Mouse (Mus musculus) adrenal gland, postnatal 25 days (tissue): ENCODE measurements around the gene Gabpb1. TPM values are rescaled to one million over a fixed set of nuclear protein-coding genes. Genes with fewer than 3 reads are reported as not detected.
"Not testable (repeated sequence)": the region's sequence is repeated elsewhere in the genome, so short reads cannot be mapped to it uniquely, and the experiment has no call there.

ENCODE experiments used
- DNase-seq: peaks from one replicate; pipeline ENCODE4 v3.0.0; 2021; ENCODE audit warnings: mixed read lengths
- total RNA-seq: library from RNA; stranded (reverse); gene quantifications from 2 replicates; pipeline ENCODE4 v1.2.3, GENCODE M21; 2021

The Gabpb1 gene
- total RNA-seq, 1 experiment from 2014 or later, result 18.4 TPM

DNA sequence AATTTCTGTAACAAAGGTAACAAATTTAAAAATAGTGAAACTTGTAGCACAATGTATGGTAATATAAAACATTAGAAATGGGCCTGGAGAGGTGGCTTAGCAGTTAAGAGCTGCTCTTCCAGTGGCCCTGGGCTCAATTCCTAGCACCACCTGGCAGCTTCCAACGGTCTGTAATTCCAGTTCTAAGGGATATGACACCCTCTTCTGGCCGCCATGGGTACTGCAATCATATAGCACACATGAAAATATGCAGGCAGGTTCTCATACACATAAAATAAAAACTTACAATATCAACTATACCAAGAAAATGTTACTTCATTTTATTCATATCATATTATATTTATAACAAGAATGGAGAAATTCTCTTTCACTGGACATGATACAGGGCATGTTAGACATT lies 35.8 kb downstream of the Gabpb1 start:
- DNase-seq, result no peak

DNA sequence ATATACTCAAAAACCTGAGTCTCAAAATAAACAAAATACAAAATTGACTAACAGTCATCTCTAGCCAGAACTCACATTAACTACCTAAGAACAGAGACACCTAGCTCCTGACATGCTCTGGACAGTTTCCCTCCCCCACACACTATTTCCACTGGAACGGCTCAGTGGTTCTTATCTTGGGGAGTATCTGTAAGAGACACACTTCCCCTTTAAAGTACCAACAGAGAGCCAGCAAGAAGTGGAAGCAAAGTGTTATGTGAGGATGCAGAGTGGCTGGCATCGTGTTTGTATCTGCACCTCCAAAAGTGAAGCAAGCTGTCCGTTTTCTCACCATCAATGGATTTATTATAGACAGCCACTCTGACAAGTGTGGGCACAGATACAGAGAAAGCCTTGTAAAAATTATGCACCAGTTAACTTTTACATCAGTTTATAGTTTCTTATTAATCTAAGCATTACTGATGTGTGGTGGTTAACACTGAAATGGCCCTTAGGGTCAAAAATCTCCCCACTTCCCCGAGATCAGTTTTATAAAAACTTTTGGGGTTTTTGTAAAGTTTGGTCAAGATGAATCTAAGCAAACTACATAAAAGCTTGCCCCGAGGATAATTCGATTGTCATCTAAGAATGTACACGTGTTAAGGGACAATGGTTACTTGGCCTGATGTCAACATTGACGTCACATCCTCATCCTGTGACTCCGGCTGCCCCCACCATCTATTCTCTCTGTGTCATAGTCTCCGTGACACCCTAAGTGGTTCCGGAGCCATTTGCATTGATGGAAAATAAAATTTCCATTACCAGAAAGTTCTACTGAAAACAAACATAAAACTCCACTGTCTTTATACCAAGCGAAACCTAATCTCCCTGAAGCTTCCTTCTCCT lies 40.0 kb downstream of the Gabpb1 start:
- no peak for DNase-seq

DNA sequence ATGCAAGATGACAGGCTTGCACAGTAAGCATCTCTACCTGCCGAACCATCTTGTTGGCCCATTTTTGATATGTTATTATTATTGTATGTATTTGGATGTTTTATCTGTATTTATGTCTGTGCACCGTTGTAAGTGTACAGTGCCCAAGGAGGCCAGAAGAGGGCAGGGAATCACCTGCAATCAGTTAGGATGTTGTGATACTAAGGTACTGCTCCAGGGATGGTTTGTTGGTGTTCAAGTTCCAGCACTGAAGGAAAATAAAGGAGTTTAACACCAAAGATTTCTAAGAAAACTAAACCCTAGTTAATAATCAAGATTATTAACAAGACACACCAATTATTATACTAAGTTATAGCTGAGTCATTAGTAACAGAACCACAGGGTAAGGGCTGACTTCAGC lies 43.0 kb downstream of the Gabpb1 start:
- no peak for DNase-seq

DNA sequence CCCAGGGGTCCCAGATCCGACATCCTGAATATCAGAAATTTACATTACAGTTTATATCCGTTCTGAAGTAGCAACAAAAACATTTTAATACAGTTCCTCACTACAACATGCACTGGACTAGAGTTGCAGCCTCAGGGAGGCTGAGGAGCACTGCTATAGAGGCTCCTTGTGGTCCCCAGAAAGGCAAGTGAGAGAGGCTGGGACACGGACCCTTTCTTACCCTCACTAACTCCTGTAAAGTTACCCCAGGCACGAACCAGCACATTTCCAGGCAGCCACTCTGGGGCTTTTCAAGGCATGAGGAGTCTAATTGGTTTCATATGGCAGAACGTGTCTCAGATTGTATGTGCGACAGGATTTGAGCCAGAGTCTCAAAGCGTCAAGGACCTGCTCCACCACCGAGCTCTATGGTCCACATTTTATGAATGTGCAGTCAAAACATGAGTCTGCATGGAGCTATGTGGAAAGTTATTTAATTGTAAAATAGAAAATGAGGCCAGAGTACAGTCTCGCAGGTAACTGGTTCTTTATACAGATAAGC lies 47.6 kb downstream of the Gabpb1 start:
- DNase-seq, result no peak

DNA sequence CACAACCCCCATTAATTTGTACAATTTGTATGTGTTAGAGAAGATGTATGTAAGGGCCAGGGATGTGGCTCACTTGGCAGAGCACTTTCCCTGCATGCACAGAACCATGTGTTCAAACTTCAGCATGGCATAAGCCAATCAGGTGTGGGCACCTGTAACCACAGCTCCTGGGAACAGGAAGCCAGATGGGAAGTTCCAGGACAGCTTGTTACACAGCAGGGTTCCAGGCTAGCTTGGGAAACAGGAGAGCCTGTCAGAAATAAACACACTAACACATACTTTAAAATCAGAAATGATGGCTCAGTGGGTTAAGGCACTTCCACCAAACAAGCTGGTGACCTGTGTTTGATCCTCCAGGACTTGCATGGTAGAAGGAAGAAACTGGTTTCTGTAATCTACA lies 53.0 kb downstream of the Gabpb1 start:
- DNase-seq, result no peak

DNA sequence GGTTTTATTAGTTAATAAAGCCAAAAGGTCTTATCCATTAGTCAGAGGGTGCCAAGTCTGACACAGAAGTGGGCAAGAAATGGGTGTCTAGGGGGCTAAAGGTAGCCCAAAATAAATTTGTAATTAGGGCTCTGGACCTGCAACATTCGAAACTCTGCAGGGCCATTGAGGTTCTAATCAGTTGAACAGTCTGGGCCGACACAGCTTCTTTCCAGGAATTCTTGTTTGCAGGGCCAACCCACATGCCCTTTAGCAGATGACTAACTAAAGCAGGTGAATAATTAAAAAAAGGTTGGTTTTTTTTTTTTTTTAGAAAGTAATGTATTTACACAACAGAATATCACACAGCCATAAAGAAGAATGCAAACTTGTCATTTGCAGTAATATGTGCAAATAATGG lies 53.7 kb downstream of the Gabpb1 start:
- no peak for DNase-seq

DNA sequence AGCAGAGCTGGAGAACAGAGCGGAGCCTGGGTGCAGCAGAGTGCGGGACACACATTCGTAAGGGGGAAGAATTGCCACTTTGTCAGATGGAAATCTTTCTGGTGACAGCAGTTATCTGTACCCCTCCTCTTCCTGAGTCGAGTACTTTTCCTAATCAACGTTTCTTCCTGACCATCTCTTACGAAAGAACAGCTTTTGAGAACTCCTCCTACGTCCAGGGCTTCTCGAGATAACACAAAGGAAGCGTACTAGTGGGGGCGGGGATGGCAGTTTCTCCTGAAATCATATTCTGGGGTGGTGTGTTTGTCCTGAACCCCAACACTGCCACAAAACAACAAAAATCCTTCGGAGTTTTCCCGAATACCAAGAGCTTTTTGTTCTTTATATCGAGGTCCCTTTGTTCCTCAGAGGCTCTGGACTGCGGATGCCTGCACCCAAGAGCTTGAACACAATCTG lies 56.9 kb downstream of the Gabpb1 start, which contains the start of gene Hdc:
Gene Hdc, minus strand, starts transcription at position 51 of the 456 bp plus-strand sequence.
- no peak for DNase-seq

DNA sequence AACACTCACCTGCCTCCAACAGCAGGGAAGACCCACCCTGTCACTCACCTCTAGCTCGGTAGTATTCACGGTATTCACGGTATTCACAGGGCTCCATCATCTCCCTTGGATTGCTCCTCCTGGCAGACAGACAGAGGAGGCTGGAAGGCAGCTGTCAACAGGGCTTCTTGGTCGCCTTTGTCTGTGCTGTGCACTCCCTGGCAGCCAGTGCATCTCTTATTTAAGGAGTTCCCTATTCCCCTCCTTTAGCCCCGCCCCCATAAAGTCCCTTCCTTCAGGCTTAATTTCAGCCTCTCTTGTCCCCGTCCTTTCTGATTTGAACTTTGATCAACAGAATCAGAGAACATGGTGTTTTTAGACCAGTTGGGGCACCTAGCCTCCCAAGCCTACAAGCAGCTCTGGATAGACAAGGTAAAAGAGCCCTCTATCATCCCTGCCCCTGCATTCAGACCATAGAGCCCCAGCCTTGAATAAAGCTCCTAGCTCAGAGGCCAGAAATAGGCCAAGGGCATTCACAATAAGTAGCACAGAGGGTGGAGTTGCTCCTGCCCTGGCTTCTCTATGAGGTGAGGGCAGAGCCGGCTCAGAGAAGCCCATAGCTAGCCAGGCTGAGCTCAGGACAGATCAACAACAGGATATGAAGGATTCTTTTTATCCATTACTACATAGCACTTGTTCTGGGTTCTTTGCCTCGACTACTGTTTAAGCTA lies 57.5 kb downstream of the Gabpb1 start:
- no peak for DNase-seq

DNA sequence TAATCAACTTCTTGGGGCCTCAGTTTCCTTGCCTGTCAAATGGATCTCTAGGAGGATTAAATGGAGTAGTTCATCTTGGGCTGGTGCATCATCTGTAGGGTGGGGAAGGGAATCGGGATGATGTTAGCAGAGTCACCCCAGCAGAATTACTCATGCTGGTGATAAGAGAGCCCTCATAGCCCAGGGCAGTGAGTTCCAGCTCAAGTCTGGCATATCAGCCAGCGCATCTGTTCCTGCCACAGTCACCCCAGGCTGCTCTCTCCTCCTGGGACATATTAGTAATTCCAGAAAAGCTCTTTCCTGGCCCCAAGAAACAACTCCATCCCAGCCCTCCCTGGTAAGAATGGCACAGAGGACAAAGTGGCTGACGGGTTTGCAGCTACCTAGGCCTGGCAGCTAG lies 60.8 kb downstream of the Gabpb1 start:
- no peak for DNase-seq

DNA sequence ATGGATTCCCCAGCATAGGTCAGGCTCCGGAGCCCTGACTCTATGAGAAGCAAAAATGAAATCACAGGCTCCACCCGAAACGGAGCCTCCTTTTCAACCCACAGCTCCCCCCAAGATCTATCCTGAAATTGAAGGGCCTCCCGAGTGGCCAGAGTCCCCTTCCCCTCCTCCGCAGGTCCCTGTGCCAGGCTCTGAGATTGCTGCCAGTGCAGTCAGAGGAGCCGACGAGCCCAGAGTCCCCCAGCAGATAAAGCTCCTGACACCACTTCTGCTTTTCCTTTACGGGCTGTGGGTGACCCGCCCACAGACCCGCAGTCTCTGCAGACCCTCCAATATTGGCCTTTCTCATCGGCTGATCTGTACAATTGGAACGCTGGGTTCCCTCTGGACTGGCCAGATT lies 66.5 kb downstream of the Gabpb1 start:
- DNase-seq, result not testable (repeated sequence)

DNA sequence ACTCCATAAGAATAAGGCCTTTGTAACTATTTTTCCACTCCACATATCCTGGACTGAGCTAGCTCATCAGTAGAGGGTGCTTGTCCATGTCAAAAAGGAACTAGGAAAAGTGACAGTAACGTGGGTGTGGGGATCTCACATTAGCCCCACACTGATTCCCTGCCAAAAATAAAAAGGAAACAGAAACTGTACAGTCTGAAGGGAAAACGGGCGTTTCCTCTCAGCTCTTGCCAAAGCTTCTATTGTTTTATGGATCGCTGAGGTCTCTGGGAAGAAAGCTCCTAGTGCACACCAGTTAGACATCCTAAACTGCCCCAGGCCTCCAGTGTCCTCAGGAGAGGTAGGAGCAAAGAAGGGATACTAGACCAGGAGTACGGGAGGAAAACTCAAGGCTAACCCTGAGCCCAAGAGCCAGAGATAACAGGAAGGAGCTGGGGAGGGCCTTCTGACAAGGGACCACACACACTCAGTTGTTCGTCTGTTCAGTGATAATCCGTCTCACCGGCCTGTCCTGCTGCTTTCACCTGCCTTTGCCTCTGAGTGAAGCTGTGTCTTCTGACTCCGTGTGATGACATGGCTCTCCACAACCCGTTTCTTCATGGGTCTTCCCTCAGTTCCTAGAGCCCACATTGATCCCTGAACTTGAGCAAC lies 68.5 kb downstream of the Gabpb1 start:
- no peak for DNase-seq

DNA sequence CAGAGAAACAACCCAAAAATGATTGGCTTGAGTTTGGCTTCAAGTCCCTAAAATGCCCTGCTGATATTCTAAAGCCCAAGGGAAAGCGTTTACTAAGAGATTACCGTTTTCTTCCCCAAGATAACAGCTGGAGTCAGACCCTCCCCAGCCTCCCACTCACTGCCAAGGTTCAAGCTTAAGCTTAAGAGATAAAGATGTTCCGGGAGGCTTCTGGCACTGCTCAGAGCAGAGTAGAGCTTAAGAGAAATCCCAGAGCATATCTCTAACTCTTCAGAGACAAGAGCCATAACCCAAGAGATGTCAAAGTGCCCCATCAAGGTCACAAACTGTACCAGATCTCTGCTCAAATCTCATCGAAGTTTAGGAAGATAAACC lies 69.5 kb downstream of the Gabpb1 start:
- no peak for DNase-seq

DNA sequence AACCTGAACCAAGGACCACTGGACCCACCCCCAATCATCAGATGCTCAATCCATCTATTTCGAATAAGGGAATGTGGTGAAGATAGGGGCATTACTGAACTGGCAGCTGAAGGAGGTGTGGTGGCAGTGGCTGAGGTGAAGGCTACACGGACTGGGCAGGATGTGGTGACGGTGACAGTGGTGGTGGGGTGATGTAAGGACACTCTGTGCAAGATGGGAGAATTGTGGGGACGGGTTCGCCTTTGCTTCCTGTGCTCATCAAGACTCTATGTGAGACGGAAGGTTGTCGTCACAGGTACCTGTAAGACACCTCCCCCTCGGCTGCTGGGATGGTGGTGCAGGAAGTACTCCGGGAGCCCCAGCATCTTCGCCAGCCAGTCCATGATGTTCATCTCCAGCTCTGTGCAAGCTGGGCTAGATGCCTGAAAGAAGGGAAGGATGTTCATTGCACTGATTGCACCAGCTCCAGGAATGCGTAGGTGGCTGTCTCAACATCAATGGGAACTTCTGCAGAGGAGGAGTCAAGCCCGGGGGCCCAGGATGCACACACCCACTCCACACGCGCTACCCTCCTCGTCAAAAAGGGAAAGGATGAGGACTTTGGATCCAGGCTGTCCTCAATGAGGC lies 70.0 kb downstream of the Gabpb1 start:
- DNase-seq, result no peak

DNA sequence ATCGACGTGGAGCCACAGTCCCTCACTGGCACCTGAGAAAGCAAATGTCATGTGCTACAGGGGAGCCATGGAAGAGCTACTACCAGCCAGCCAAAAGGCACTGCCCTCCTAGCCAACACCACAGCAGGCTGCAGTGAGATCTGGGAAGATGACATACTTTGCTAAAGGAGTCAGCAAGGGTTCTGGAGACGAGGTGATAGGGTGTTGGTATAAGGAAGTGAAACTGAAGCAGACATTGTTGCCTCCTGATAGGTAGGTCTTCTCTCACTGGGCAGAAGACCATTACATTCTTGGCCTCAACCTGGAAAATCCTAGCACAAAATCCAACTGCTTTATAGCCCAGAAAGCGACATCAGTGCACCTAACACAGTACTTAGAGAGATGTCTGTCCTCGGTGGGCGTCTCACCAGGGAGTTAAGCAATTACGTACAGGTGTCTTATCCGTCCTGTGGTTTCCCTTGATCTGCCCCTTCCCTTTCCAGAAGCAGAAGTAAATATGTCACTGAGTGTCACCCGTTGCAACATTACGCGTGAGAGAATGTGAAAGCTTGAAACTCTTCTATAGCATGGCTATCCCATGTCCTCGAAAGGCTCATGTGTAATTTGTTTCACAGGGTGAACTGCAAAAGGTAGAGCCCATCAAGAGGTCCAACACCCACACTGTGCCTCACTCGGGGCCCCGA lies 74.1 kb downstream of the Gabpb1 start:
- DNase-seq, result no peak

DNA sequence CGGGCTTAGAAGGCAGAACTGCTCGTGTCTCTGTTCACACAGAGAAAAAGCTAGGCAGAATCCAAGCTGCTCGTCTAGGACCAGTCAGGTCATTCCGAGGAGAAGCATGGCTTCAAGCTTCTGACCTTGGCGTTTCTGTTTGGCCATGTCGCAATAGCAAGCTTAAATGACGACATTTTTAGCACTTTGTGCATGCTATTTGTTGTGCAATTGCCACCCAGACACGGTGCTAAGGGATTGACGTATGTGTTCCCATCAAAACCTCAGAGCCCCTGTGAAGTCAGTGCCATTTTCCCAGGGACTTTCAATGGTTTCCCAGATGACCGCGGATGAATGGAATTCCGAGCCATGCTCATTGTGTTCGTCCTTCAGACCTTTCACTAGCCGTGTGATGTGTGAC lies 75.6 kb downstream of the Gabpb1 start:
- peak; percentile 13 for DNase-seq

DNA sequence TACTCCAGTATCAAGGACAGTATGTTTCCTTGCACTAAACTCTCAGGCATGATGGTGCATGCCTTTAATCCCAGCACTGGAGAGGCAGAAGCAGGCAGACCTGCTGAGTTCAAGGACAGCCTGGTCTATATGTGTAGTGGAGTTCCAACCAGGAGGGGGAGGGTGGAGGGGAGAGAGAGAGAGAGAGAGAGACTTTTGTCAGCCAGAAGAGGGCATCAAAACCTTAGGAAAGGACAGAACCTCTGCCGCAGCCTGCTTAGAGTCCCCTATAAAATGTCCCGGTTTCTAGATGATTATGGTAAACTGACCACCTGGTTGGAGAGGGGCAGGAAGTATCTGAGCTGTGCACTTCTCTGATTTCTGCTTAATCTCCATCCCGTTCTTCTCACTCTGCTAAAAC lies 77.1 kb downstream of the Gabpb1 start:
- DNase-seq, result no peak

DNA sequence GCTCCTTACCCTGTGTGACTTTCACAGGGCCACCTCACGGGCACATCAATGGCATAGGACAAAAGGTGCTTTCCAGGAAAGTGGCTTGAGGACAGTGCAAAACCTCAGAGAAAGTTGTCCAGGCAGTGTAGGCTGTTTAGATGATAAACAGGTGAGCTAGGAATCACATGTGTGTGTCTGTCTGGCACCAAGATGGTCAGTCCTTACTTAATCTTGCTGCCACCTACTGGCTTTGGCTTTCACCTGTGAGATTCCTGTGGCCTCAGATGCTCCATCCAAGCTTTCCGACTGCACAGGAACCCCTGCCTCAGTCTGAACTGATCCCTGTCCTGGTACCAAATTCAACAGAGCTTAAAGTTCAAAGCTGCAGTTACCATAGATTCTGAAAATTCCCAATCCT lies 77.8 kb downstream of the Gabpb1 start:
- DNase-seq, result no peak

DNA sequence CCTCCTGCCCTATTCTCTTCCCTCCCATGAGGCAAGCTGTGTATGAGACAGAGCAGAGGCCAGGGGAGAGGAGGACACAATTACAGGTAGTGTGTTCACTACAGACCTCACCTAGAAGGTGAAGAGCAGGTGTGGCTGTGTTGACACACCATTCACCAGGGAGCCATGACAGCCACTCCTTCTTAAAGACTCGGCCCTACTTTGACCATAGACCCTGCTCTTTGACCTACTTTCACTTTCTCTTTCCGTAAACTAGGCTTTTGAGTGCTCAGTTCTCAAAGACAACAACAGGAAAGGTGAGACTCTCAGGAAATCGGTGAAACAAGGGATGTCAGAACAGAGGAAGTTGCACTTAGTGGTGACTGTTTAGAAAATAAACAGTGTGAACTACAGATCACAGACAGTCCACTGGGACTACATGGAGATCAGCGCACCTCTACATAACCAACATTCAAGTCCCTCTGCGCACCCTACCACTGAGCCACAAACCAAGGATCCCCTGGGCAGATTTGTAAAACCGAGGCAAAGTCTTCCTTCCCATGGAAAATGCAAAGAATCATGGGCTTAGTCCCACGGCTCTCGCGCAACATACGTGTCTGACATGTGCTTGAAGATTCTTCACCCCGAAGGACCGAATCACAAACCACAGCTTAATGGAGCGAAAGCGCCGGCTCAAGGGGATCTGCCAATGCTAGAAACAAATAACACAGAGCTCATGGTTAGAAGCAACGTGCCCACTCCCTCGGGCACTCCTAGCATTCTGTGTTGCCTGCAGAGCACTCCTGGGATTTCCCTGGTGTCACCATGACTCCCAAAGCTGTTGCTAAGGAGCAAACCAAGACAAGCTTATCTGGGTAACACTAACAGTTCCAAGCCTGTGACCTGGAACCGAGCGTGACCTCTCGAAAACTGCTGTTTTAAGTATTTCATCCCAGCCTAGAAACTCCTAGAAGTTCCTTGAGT lies 78.6 kb downstream of the Gabpb1 start:
- no peak for DNase-seq

DNA sequence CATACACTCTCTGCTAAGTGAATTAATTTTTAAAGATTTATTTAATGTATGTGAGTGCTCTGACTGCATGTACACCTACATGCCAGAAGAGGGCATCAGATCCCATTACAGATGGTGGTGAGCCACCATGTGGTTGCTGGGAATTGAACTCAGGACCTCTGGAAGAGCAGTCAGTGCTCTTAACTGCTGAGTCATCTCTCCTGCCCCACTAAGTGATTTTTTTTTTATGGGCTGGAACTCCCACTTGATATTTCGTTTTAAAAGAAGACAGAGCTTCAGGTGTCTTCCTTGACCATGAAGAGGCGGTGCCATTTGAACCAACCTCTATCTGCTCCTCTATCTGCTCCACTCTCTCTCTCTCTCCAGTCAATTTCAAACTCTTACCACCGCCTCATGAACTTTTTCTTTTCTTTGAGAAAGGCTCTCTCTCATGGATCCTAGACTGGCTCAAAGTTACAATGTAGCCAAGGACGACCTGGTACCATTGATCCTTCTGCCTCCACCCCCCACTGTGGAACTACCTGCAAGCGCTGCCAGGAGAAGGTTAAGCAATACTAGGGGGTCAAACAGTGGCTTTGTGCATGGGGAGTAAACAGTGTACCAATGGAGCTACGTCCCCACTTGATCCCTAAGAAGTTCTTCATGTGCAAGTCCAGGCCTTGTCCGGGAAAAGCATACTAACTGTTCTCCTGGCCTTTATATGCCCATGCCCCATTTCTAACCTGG lies 79.6 kb downstream of the Gabpb1 start:
- no peak for DNase-seq
